Mouse (Mus musculus): ENCODE data around the gene Mta1. TPM values are rescaled to one million over a fixed set of nuclear protein-coding genes. Genes with fewer than 3 reads are reported as not detected.

Mta1 gene
- total RNA-seq, 2 experiments from 2014 or later, result 13.6 to 14.8 TPM

- no peak for ATAC-seq (replicated peaks; ENCODE audit: low FRiP score, poor library complexity, severe bottlenecking)
Observed at GRCm38 (mm10) chr12:113131601-113132000, 33.5 kb downstream of the Mta1 start.

DNA sequence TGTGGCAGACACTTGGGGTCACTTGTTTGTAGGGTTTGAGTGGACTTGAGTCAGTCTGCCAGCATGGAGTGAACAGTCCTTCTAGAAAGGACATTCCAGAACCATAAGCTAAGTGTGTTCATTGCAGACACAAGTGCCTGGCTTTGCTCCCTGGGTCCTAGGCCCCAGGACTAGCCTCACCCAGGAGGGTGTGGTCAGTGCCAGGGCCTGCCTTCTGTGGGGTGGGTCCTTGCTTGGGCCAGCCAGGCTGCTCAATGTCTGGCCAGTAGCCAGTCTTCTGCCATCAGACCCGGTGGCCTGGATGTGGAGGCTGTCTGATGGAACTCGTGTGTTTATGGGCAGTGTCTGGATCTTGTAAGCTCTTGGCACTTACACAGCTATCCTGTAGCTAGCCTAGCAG is 34.5 kb downstream of the Mta1 start:
- 0 out of 2 replicates have a peak, but pooled peaks have one; percentile 49 for ATAC-seq (replicated peaks; ENCODE audit: low FRiP score, poor library complexity, severe bottlenecking)

GRCm38 (mm10) chr12:113133260-113133659 is 35.2 kb downstream of the Mta1 start:
- no peak for ATAC-seq (replicated peaks; ENCODE audit: low FRiP score, poor library complexity, severe bottlenecking)

DNA sequence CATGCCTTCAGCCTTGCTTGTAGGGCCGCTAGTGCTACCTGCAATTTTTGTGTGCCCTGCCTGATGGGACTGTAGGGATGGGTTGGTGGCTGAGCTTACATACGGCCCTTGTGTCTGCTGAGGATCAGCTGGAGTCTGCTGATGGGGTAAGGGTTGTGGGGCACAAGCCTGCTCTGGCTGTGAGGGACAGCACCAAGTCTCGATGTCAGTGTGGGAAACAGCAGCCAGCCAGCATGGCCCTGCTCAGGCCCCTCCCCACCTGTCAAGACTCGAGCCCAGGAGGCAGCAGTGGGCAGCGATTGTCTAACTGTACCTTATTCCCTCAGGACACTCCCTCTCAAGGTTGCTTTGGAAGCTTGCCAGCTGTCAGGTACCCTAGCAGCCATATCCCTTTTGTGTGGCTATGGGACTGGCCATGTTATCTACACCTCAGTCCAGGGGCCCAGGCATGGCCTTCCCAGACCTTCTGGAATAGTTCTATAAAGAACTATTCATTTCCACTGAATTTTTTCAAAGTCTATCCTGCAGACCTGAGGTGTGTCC is 35.9 kb downstream of the Mta1 start:
- no peak for ATAC-seq (replicated peaks; ENCODE audit: low FRiP score, poor library complexity, severe bottlenecking)

GRCm38 (mm10) chr12:113134502-113134901 is 36.4 kb downstream of the Mta1 start:
- no peak for ATAC-seq (replicated peaks; ENCODE audit: low FRiP score, poor library complexity, severe bottlenecking)

DNA sequence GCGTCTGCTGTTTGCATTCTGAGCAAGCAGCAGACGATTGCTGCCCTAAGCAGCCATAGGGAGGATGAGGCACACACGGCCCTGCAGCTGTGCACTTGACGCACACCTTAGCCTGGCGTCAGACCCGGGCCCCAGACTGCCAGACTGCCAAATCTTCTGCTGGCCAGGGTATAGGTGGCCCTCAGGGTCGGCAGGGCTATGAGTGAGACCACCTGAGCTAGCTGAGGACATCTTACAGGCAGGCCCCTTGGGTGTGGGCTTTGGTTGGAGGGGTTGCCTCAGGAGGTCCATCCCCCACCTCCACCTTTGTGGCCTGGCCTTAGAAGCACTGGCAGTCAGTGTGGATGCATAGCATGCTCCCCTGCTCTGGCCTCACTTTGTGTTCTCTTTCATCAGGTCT is 37.3 kb downstream of the Mta1 start:
- no peak for ATAC-seq (replicated peaks; ENCODE audit: low FRiP score, poor library complexity, severe bottlenecking)

DNA sequence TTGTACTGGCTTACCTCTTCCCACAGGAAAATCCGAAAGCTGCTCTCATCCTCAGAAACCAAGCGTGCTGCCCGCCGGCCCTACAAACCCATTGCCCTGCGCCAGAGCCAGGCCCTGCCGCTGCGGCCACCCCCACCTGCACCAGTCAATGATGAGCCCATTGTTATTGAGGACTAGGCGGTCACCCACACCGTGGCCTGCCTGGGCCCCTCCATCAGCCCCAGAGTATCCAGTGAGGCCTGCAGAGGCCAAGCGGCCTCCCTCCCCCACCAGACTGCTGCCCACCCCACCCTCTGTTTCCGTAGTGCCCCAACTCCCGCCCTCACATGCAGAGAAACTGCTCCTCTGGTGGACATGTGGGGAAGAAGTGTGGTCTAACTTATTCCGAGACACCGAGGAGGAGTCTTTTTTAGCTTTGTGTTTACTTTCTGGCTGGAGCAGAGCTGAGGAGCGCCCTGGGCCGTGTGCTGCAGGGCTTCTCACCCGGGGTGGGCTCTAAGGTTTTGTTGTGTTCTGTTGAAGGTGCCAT is 38.5 kb downstream of the Mta1 start:
- ATAC-seq (replicated peaks; ENCODE audit: low FRiP score, poor library complexity, severe bottlenecking), result no peak

DNA sequence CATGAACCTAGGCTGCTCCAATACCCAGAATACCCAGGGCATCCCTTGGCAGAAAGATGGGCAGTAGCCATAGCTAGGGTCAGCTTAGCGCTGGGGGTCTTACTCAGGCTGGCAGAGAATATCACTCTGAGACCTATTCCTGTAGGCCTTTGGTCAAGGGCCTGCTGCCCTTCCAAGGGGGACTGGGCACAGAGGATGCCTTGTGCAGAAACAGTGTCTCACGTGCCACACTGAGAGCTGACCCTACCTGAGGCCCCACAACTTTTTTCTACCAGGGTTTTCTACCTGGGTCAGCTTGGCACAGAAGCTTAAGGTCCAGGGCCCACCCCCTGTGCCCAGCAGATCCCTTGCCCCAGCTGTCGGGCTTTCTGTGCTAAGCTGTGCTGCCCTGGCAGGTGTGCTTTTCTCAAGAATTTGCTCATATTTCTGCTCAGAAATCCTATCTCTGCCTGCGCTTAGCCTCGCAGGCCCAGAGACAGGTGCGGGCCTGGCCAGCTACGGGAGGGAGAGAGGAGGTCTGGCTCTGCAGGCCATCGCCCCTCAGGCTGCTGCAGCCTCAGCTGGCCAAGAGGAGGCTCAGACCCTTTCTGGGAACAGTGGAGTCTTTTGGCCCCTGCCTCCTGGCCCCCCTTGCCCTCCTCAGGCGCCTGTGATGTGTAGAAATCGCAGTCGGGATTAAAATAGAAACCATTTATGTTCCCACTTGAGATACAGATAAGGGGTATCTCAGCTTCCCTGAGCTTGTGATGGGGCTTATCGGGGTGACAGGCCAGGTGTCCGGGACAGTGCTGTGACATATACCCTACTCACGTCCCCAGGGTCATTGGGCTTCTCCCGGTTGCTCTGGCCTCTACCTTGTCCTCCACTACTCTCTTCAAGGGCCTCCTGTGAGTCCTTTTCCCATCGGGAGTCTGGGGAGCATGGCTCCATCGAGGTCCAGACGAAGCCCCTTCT is 39.5 kb downstream of the Mta1 start:
- ATAC-seq (replicated peaks; ENCODE audit: low FRiP score, poor library complexity, severe bottlenecking), result no peak

- ATAC-seq (replicated peaks; ENCODE audit: low FRiP score, poor library complexity, severe bottlenecking), result no peak
Observed at GRCm38 (mm10) chr12:113138291-113138690, 40.2 kb downstream of the Mta1 start.

GRCm38 (mm10) chr12:113138901-113139864 is 41.1 kb downstream of the Mta1 start:
- ATAC-seq (replicated peaks; ENCODE audit: low FRiP score, poor library complexity, severe bottlenecking), result no peak

- peak; percentile 73 for ATAC-seq (replicated peaks; ENCODE audit: low FRiP score, poor library complexity, severe bottlenecking)
Observed at GRCm38 (mm10) chr12:113139908-113140615, 42.0 kb downstream of the Mta1 start, which contains the start of gene Crip2. Gene Crip2 (plus strand): TSS chr12:113140236.

- peak; percentile 67 for ATAC-seq (replicated peaks; ENCODE audit: low FRiP score, poor library complexity, severe bottlenecking)
Observed at GRCm38 (mm10) chr12:113140616-113141411, 42.7 kb downstream of the Mta1 start.

DNA sequence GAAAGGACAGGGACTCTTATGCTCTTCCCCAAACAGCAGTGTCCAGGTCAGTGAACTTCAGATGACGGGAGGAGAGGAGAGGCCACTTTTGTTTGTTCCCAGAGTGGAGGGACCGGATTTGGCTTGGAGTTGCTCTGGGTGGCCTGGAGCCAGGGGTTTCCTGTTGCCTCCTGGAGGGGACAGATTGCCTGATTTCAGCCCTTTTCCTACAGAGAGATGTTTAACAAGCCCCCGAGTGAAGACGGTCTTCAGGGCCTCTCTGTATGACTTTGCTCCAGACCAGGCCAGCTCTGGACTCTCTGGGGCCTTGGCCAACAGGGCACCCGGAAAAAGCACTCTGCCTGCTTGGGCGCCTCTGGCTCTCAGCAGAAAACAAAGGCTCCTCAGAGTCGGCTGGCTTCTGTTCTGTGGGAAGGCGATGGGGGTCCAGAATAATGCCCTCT is 43.5 kb downstream of the Mta1 start:
- no peak for ATAC-seq (replicated peaks; ENCODE audit: low FRiP score, poor library complexity, severe bottlenecking)

DNA sequence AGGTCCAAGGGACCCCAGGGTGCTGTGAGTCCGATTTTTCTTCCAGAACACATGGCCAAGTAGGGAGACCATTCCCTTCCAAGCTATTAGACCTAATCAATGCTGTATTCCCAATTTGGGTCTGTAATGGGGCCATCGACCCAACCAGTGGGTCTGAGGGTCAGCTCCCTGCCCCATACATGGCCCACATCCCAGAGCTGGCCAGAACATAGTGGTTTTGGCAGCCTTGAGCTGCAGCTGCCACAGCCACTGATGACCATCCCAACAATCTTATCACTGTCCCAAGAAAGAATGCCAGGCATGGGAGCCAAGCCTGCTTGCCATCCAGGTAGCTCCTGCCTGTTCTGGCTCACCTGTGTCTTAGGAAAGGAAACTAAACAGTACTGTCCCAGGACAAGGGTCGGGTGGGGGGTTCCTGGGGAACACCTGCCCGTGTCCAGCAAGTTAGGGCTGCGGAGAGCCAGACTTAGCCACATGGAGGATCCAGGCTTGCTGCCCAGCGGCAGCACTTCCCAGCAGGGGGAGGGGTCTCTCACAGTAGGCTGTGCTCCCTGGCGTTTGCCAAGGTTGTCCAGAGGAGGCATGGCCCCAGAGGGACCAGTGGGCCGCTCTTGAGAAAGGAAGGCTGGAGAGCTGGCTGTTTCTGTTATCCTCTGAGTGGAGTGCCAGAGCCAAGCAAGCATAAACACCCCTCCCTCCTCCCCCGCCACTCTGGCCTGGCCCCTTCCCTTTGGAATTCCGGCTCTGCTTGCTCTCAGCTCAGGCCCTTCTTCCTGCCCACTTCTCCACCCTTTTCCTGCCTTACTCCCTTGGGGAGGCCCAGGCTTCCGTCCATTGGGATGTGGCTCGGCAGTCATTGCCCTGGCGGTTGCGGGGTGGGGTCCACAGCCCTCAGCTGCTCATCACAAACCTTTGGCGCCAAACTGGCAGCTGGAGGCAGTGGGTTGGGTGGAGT is 44.2 kb downstream of the Mta1 start:
- no peak for ATAC-seq (replicated peaks; ENCODE audit: low FRiP score, poor library complexity, severe bottlenecking)

GRCm38 (mm10) chr12:113143164-113143563 is 45.1 kb downstream of the Mta1 start:
- ATAC-seq (replicated peaks; ENCODE audit: low FRiP score, poor library complexity, severe bottlenecking), result no peak

- no peak for ATAC-seq (replicated peaks; ENCODE audit: low FRiP score, poor library complexity, severe bottlenecking)
Observed at GRCm38 (mm10) chr12:113144001-113144756, 46.1 kb downstream of the Mta1 start.

- ATAC-seq (replicated peaks; ENCODE audit: low FRiP score, poor library complexity, severe bottlenecking), result no peak
Observed at GRCm38 (mm10) chr12:113144886-113145285, 46.8 kb downstream of the Mta1 start.

Data from erythroblast, adult 5-6 weeks (primary cell).